Mouse (Mus musculus) kidney, adult 9 months (tissue): ENCODE data around the gene Slc30a5.

Experiments used
- DNase-seq: peaks from one replicate; pipeline ENCODE4 v3.0.0; 2022

The Slc30a5 gene

GRCm38 (mm10) chr13:100834777-100835176 lies 1.6 kb upstream of the Slc30a5 start:
- no peak for DNase-seq

- no peak for DNase-seq
Measured at GRCm38 (mm10) chr13:100833640-100834002, 394 bp upstream of the Slc30a5 start.

DNA sequence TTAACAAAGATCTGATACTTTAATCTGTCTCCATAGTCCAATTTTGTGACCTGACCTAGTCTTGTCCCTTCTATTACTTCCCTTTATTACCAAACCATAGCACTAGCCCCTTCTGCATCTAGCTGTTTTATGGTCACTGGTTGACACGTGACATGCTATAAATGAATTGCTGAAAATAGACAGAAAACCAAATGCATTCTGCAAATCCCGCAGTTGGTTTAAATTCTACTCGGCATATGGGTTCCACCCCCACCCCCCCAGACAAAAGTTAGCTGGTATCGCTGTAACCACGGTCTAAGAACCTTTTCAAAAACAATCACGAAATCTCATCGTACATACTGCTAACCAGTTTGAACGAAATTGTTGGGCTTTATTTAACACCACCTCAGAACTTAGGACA lies 1.0 kb downstream of the Slc30a5 start:
- no peak for DNase-seq

GRCm38 (mm10) chr13:100831123-100831522 lies 2.1 kb downstream of the Slc30a5 start:
- DNase-seq = no peak

GRCm38 (mm10) chr13:100825627-100826410 lies 7.4 kb downstream of the Slc30a5 start:
- peak; percentile 64 for DNase-seq

DNA sequence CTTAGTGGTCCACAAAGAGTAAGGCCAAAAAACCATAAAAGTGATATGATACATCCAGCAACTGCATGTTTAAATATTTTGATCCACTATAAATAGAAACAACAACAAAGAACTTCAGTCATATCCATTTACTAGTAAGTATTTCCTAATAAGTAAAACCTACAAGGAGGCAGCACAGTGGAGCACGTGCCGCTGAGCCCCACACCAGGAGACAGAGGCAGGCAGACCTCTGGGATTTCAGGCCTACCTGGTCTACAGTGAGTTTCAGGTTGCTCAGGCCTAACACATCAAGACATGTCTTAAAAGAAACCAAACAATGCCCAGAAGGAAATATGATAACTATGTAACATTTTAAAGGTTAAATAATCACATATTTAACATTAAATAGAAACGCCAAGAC lies 8.3 kb downstream of the Slc30a5 start:
- no peak for DNase-seq

DNA sequence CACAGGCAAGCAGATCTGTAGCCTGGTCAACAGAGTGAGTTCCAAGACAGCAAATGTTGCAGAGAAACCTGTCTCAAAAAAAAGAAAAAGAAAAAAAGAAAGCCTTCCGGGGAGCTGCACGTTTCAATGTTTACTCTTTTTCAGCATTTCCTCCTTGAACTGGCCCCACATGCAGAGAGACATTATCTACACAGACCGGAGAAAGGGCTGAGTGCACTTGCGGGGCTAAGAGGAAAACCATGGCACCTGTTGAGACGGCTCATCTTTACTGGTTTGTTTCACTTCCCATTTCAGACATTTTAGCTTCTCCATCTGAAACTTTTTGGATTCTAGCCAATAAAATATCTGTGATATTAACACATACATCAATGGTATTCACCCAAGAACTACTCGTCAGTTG lies 8.9 kb downstream of the Slc30a5 start:
- DNase-seq = no peak

DNA sequence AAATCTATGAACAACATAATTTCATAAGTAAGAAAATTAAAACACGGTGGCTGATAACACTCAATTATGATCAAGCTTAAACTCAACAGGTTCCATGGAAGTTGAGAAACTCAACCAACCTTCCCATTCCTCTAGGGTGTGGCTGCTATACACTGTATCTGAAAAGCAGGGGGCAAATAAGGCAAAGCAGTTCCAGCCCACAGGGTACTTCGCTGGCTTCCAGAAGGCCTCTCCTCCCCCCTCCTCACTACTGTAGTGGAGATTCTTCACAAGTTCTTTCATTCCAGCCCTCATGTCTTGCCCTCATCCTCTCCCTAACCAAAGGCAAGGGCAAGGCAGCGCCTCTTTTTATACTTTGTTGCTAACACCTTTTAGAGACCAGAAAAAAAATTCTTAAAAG lies 9.4 kb downstream of the Slc30a5 start:
- no peak for DNase-seq

DNA sequence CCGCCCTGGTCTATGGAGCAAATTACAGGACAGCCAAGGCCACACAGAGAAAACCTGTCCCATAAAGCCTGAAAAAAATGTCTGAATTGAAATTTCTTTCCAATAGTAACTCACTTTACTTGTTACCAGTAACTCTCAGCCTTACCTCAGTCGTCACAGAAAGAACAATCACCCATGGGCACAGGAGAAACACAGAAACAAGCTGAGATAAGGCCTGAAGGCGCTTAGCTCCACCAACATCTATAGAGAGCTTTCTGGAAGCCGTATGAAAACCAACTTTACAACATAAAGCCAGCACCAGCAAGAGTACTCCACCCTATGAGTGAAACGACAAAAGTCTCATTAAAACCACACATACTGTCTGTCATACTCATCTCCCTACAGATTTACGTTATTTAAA lies 18.8 kb downstream of the Slc30a5 start:
- no peak for DNase-seq

DNA sequence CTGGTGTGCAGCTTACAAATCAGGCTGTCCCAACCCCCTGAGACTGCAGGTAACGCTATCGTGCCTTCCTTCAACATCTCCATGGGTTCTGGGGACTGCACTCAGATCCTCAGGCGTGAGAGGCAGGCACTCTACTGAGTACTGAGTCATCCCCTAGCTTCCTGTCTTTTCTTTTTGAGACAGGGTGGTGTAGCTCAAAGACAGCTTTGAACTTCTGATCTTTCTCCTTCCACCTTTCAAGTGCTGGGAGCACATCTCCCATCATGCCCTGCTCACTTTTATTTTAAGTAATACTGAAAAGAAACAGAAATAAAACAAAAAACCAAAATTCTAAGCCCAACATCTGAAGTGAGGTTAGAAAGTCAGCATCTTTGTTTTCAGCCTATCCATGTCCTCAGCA lies 27.5 kb downstream of the Slc30a5 start:
- DNase-seq = no peak

- DNase-seq = peak; percentile 50
Measured at GRCm38 (mm10) chr13:100797171-100797570, 36.1 kb downstream of the Slc30a5 start.

GRCm38 (mm10) chr13:100789083-100789482 lies 44.1 kb downstream of the Slc30a5 start:
- peak; percentile 15 for DNase-seq

- DNase-seq = peak; percentile 14
Measured at GRCm38 (mm10) chr13:100788057-100788456, 45.2 kb downstream of the Slc30a5 start.

- DNase-seq = peak; percentile 75
Measured at GRCm38 (mm10) chr13:100787316-100788010, 45.8 kb downstream of the Slc30a5 start.

- peak; percentile 93 for DNase-seq
Measured at GRCm38 (mm10) chr13:100786414-100786867, 46.8 kb downstream of the Slc30a5 start, which contains the start of gene Ccnb1. TSS of gene Ccnb1 (minus strand) at chr13:100786570.

- DNase-seq = no peak
Measured at GRCm38 (mm10) chr13:100785806-100786413, 47.3 kb downstream of the Slc30a5 start.

DNA sequence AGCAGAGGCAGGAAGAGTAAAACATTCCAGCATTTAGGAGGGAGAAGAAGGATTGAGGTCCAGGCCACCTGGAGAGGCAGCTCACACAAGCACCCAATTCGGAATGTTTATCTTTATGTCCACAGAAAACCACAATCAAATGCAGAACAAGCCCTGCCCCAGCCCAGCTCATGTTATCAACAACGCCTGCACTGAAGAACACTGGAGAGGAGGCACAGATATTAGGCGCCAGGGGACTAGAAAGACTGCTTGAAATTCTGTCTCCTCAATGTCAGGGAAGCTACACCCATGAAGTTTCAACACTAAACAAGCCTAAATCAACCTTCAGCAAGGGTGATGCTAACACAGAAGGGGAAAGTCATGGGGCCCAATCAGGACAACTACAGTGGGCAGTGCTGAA lies 55.7 kb downstream of the Slc30a5 start:
- no peak for DNase-seq

DNA sequence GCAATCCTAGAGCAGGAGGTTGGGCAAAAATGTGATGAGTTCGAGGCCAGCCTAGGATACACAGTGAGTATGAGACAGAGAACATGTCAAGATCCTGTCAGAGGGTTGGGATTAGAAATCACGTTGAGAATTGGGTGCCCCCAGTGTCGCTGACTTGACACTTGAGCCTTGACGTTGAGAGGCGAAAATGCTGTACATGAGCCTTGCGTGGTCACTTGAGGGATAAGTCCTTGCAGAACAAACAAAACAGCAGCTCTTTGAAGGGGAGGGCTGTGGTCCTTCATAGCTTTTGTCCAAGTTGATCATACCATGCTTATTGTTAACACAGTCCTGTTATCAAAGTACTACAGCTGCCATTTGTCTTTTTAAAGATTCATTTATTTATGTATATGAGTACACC lies 56.5 kb downstream of the Slc30a5 start:
- no peak for DNase-seq

DNA sequence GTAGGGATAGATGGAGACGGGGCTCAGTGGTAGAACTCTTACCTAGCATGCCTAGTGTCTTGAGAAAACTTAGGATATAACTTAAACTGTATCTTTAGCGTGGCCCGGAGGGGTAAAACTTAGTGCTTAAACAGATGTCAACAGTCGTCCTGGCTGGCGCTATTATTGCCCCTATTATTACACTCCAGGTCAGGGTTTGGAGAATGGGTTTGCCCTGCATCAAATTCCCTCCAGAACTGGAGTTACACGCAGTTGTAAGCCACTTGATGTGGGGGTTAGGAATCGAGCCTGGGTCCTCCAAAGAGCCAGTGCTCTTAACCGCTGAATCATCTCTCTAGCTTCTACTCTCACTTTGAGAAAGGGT lies 57.2 kb downstream of the Slc30a5 start:
- DNase-seq = no peak

DNA sequence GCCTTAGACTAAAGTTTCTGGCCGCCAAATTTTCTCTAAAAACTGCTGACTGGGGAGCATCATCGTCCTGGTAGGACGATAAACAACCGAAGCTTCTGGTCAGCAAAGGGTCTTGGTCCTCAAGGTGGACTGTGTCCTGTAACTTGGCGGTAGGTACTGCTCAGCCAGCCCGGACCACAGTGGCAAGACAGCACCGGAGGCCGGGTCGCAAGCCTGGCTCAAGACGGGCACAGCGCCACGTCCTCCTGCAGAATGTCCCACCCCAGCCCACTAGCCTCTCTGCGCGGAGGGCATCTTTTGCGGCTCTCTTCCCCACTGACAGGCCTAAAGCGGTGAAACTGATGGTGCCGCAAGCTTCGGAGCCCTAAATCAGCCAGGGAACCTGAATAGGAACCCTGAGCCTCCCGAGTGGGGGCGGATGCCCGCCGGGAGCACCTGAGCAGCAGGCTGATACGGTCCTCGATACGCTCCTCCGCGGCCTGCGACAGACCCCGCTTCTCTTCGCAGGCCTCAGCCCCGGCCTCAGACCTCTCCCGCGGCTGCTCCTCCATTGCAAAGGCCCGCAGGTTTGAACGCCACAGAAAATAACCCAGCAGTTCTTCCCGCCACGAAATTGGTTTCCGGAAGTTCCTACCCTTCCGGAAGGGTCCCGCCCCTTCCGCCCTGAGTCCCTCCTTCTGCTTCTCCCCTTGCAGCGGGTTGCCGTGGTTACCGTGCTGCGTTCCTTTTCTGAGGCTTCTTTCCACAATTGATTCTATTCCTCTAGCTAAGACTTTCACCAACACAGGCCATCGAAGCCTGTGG lies 57.8 kb downstream of the Slc30a5 start, which contains the start of gene Cenph:
TSS of gene Cenph (minus strand) at position 648 of the 804 bp plus-strand sequence.
- DNase-seq = peak; percentile 84

- no peak for DNase-seq
Measured at GRCm38 (mm10) chr13:100774704-100775103, 58.5 kb downstream of the Slc30a5 start.

GRCm38 (mm10) chr13:100755329-100755728 lies 77.9 kb downstream of the Slc30a5 start:
- no peak for DNase-seq

GRCm38 (mm10) chr13:100754186-100754585 lies 79.0 kb downstream of the Slc30a5 start:
- no peak for DNase-seq
